Mouse (Mus musculus): ENCODE data around the gene Nlrc4.

The Nlrc4 gene

GRCm38 (mm10) chr17:74430074-74430473 is 28.9 kb downstream of the Nlrc4 start:
- no peak for DNase-seq (ENCODE audit: low spot score in 2 of 2)

GRCm38 (mm10) chr17:74424401-74425005 is 34.4 kb downstream of the Nlrc4 start:
- no peak for DNase-seq (ENCODE audit: low spot score in 2 of 2)

GRCm38 (mm10) chr17:74420656-74421055 is 38.3 kb downstream of the Nlrc4 start:
- no peak for DNase-seq (ENCODE audit: low spot score in 2 of 2)

GRCm38 (mm10) chr17:74418171-74418570 is 40.8 kb downstream of the Nlrc4 start:
- DNase-seq (ENCODE audit: low spot score in 2 of 2), result no peak

- no peak for DNase-seq (ENCODE audit: low spot score in 2 of 2)
Observed at GRCm38 (mm10) chr17:74416841-74417360, 42.0 kb downstream of the Nlrc4 start.

- no peak for DNase-seq (ENCODE audit: low spot score in 2 of 2)
Observed at GRCm38 (mm10) chr17:74414671-74415070, 44.3 kb downstream of the Nlrc4 start.

GRCm38 (mm10) chr17:74413324-74413723 is 45.6 kb downstream of the Nlrc4 start:
- DNase-seq (ENCODE audit: low spot score in 2 of 2), result no peak

GRCm38 (mm10) chr17:74409722-74410121 is 49.2 kb downstream of the Nlrc4 start:
- DNase-seq (ENCODE audit: low spot score in 2 of 2), result peak in 1 of 2 experiments; percentile 26

GRCm38 (mm10) chr17:74406487-74406886 is 52.5 kb downstream of the Nlrc4 start:
- DNase-seq (ENCODE audit: low spot score in 2 of 2), result no peak

- DNase-seq (ENCODE audit: low spot score in 2 of 2), result no peak
Observed at GRCm38 (mm10) chr17:74402486-74403222, 56.3 kb downstream of the Nlrc4 start.

GRCm38 (mm10) chr17:74397173-74397572 is 61.8 kb downstream of the Nlrc4 start:
- no peak for DNase-seq (ENCODE audit: low spot score in 2 of 2)

- DNase-seq (ENCODE audit: low spot score in 2 of 2), result no peak
Observed at GRCm38 (mm10) chr17:74396766-74397165, 62.2 kb downstream of the Nlrc4 start.

- DNase-seq (ENCODE audit: low spot score in 2 of 2), result peak; percentile 92 to 95
Observed at GRCm38 (mm10) chr17:74395383-74396065, 63.4 kb downstream of the Nlrc4 start, which contains the start of gene Slc30a6. Slc30a6 (plus strand) TSS chr17:74395608.

- DNase-seq (ENCODE audit: low spot score in 2 of 2), result no peak
Observed at GRCm38 (mm10) chr17:74394855-74395254, 64.1 kb downstream of the Nlrc4 start.

GRCm38 (mm10) chr17:74394381-74394780 is 64.6 kb downstream of the Nlrc4 start:
- no peak for DNase-seq (ENCODE audit: low spot score in 2 of 2)

- DNase-seq (ENCODE audit: low spot score in 2 of 2), result no peak
Observed at GRCm38 (mm10) chr17:74389847-74390246, 69.1 kb downstream of the Nlrc4 start.

GRCm38 (mm10) chr17:74386657-74387056 is 72.3 kb downstream of the Nlrc4 start:
- DNase-seq (ENCODE audit: low spot score in 2 of 2), result no peak

GRCm38 (mm10) chr17:74376916-74377315 is 82.0 kb downstream of the Nlrc4 start:
- no peak for DNase-seq (ENCODE audit: low spot score in 2 of 2)

Data from urinary bladder, postnatal 4 days (tissue).